Mouse (Mus musculus) frontal cortex, postnatal 25 days (tissue): ENCODE measurements at regions not wholly inside any gene's neighbourhood (a gene's known extent, or its start where the extent isn't known, plus 50 kb on each side); places are given as distances from the start of the nearest gene placed in this dataset.

Experiments used
- DNase-seq, 2 experiments: peaks; one replicate each; pipeline ENCODE4 v3.0.0; 2022; ENCODE audit warnings: low spot score in 2 of 2

DNA sequence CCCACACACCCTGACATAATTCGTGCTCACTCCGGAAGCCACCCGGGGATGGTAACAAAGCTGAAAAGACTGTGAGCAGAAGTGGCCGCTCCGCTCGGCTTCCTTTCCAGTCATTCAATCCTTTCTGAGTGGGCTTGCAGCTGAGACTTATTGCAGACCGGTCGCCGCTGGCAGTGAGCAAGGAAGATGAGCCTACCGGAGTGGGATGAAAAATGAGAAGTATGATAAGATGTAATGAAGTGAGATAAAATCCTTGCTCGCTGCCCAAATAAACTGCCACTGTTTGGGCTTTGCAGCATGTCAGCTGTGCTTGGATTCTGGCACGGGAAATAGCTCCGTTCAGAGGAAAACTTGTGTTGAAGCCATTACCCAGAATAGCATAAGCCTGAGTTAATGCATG lies 82.7 kb upstream of the Lingo2 start:
- DNase-seq = peak; percentile 5 to 20
